Mouse (Mus musculus): Measurements from ENCODE around the gene Cldn14. TPM values are rescaled to one million over a fixed set of nuclear protein-coding genes. Genes with fewer than 3 reads are reported as not detected.

The Cldn14 gene
- total RNA-seq, 1 experiment = 0.36 TPM

- 0 out of 4 replicates have a peak, but pooled peaks cover 3 to 4% of the 10 kb centered on the region in 2 experiments for H3K4me1 ChIP-seq (ENCODE audit: control insufficient read depth in 2 of 2, insufficient read depth in 2 of 2, low read length in 2 of 2, poor library complexity in 1 of 2)
- no peak overlapping the region for H3K4me3 ChIP-seq (ENCODE audit: insufficient read depth in 1 of 2, low read depth in 1 of 2, low read length in 2 of 2, poor library complexity in 1 of 2, severe bottlenecking in 1 of 2)
- no peak for DNase-seq (ENCODE audit: low read depth, low spot score)
Observed at GRCm38 (mm10) chr16:93935009-93935408, 73.6 kb downstream of the Cldn14 start.

DNA sequence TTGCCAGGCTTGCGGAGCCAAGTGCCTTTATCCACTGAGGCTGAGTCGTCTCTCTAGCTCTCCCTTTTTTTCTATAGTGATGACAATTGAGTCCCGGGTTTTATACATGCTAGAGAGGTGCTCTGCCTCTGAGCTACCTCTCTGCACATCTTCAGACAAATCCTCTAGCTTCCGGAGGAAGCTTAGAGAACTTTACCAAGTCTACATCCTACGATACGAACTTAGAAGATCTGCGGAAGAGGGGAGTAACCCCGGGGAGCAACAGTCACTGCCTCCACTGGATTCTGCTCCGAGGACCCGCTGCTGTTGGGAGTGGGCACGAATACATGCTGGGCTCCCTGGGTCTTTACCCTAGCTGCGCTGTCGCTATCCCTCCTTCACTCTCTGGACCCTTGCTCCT lies 74.0 kb downstream of the Cldn14 start:
- Histone ChIP-seq H3K9ac (ENCODE audit: insufficient read depth, low read depth, low read length, poor library complexity, severe bottlenecking) (no peak overlapping the region), H3K27ac (ENCODE audit: insufficient read depth, low read depth, low read length, poor library complexity, severe bottlenecking) (no peak overlapping the region), H3K4me3 (ENCODE audit: insufficient read depth in 1 of 2, low read depth in 1 of 2, low read length in 2 of 2, poor library complexity in 1 of 2, severe bottlenecking in 1 of 2) (no peak overlapping the region), H3K9me3 (ENCODE audit: control insufficient read depth, insufficient read depth, low read depth, low read length) (no peaks in the 10 kb centered on the region), H3K4me1 (ENCODE audit: control insufficient read depth in 2 of 2, insufficient read depth in 2 of 2, low read length in 2 of 2, poor library complexity in 1 of 2) (0 out of 4 replicates have a peak, but pooled peaks cover 3 to 4% of the 10 kb centered on the region in 2 experiments), H3K36me3 (ENCODE audit: control insufficient read depth, insufficient read depth, low read length, poor library complexity, severe bottlenecking) (no peaks in the 10 kb centered on the region)
- no peak for DNase-seq (ENCODE audit: low read depth, low spot score)
- TF ChIP-seq ZC3H11A (IDR thresholded peaks at IDR 0.05; ENCODE audit: borderline replicate concordance, low read depth, low read length) (no peak), HCFC1 (IDR thresholded peaks at IDR 0.05; ENCODE audit: borderline replicate concordance, insufficient read depth, low read length) (no peak), ZNF384 (IDR thresholded peaks at IDR 0.05; ENCODE audit: low read depth, low read length) (no peak), MAFK (IDR thresholded peaks at IDR 0.05; ENCODE audit: insufficient read depth, low read depth, low read length) (no peak), CHD2 (IDR thresholded peaks at IDR 0.05; ENCODE audit: low read depth, low read length) (no peak)
- in situ Hi-C loops (cut with MboI; ENCODE audit: low sequenced_read_pairs in 2 of 2, unreplicated experiment in 2 of 2) = no loop called here

More at GRCm38 (mm10) chr16:93935009-93935408, 73.6 kb downstream of the Cldn14 start:
- Histone ChIP-seq H3K9me3 (ENCODE audit: control insufficient read depth, insufficient read depth, low read depth, low read length) (no peaks in the 10 kb centered on the region), H3K27ac (ENCODE audit: insufficient read depth, low read depth, low read length, poor library complexity, severe bottlenecking) (no peak overlapping the region), H3K36me3 (ENCODE audit: control insufficient read depth, insufficient read depth, low read length, poor library complexity, severe bottlenecking) (no peaks in the 10 kb centered on the region), H3K9ac (ENCODE audit: insufficient read depth, low read depth, low read length, poor library complexity, severe bottlenecking) (no peak overlapping the region)
- TF ChIP-seq MAFK (IDR thresholded peaks at IDR 0.05; ENCODE audit: insufficient read depth, low read depth, low read length) (no peak), CHD2 (IDR thresholded peaks at IDR 0.05; ENCODE audit: low read depth, low read length) (no peak), HCFC1 (IDR thresholded peaks at IDR 0.05; ENCODE audit: borderline replicate concordance, insufficient read depth, low read length) (no peak), ZNF384 (IDR thresholded peaks at IDR 0.05; ENCODE audit: low read depth, low read length) (peak; percentile 90), ZC3H11A (IDR thresholded peaks at IDR 0.05; ENCODE audit: borderline replicate concordance, low read depth, low read length) (no peak)
- in situ Hi-C loops (cut with MboI; ENCODE audit: low sequenced_read_pairs in 2 of 2, unreplicated experiment in 2 of 2) = no loop called here

DNA sequence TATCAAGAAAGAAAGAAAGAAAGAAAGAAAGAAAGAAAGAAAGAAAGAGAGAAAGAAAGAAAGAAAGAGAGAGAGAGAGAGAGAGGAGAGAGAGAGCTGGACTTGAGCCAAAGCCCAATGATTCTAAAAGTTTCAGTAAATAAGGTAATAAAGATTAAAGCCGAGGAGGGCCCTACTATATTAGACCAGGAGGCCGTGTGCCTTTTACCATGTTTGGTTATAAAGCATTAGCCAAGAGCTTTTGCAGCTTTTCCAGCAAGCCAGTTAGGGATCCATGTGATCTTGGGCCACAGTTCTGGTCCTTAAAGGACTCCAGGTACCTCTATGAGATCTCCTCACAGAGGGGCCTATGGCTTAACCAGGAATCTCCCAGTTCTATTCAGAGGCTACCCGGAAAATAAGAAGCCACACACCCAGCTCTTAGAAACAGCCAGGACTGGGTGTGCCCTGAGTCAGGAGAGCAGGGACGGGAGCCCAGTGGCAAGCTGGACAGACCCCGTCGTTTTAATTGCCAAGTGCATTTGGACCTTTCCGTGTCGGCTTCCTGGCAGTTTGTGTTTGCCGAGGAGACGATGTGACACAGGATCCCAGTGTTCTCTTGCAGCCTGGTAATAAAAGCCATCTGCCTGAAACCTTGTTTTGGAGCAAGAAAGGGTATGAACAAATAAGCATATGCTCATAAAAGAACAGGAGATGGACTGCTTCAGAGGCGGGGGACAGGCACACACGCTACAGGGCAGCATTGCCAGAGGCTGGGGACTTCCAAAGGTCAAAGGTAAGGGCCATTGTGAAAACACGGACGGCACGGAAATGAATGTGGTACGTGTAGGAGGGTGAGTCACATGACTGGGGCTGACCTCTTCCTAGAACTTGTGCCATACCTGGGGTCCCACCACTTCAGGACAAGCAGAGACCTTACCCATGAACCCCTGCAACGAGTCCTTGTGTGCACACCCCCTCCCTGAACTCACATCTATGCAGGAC lies 76.2 kb downstream of the Cldn14 start:
- no peak for DNase-seq (ENCODE audit: low read depth, low spot score)
- no peak overlapping the region for H3K27ac ChIP-seq (ENCODE audit: insufficient read depth, low read depth, low read length, poor library complexity, severe bottlenecking)
- H3K4me3 ChIP-seq (ENCODE audit: insufficient read depth in 1 of 2, low read depth in 1 of 2, low read length in 2 of 2, poor library complexity in 1 of 2, severe bottlenecking in 1 of 2) = no peak overlapping the region
- TF ChIP-seq CHD2 (IDR thresholded peaks at IDR 0.05; ENCODE audit: low read depth, low read length) = no peak
- TF ChIP-seq HCFC1 (IDR thresholded peaks at IDR 0.05; ENCODE audit: borderline replicate concordance, insufficient read depth, low read length) = no peak
- no peak for TF ChIP-seq MAFK (IDR thresholded peaks at IDR 0.05; ENCODE audit: insufficient read depth, low read depth, low read length)
- TF ChIP-seq ZC3H11A (IDR thresholded peaks at IDR 0.05; ENCODE audit: borderline replicate concordance, low read depth, low read length) = no peak
- TF ChIP-seq ZNF384 (IDR thresholded peaks at IDR 0.05; ENCODE audit: low read depth, low read length) = no peak
- no peaks in the 10 kb centered on the region for H3K36me3 ChIP-seq (ENCODE audit: control insufficient read depth, insufficient read depth, low read length, poor library complexity, severe bottlenecking)
- in situ Hi-C loops (cut with MboI; ENCODE audit: low sequenced_read_pairs in 2 of 2, unreplicated experiment in 2 of 2) = no loop called here
- 0 out of 4 replicates have a peak, but pooled peaks cover 2 to 3% of the 10 kb centered on the region in 2 experiments for H3K4me1 ChIP-seq (ENCODE audit: control insufficient read depth in 2 of 2, insufficient read depth in 2 of 2, low read length in 2 of 2, poor library complexity in 1 of 2)
- no peaks in the 10 kb centered on the region for H3K9me3 ChIP-seq (ENCODE audit: control insufficient read depth, insufficient read depth, low read depth, low read length)
- H3K9ac ChIP-seq (ENCODE audit: insufficient read depth, low read depth, low read length, poor library complexity, severe bottlenecking) = no peak overlapping the region

DNA sequence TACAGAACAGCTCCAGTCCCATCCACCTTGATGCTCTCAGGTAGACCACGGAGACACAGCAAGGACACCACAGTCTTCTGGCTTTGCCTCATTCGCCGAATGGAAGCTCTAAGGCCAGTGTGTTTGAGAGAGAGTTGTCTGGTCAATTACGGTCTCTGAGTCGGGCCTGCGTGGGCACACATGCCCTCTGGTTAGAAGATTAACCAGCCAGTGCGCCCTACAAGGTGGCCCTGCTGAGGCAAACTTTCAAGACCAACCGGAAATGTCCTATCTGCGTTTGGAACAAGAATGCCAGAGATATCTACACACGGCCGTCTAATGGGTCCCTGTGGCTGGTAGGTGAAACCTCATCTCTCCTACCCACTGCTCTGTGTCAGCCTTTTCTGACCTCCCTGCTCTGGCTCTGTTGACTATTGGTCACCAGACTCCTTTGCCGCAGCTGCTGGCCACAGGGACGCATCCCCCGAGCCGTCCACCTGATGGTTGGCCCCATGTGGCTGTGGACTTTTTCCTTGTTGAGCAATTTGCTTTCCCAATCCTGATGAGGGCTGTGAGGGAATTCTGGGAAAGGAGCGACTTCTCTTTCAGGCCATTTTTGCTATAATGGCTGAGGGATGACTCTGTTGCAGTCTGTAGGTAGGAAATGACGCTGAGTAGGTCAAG lies 79.1 kb downstream of the Cldn14 start:
- Histone ChIP-seq H3K9me3 (ENCODE audit: control insufficient read depth, insufficient read depth, low read depth, low read length) (no peaks in the 10 kb centered on the region), H3K4me3 (ENCODE audit: insufficient read depth in 1 of 2, low read depth in 1 of 2, low read length in 2 of 2, poor library complexity in 1 of 2, severe bottlenecking in 1 of 2) (no peak overlapping the region), H3K36me3 (ENCODE audit: control insufficient read depth, insufficient read depth, low read length, poor library complexity, severe bottlenecking) (no peaks in the 10 kb centered on the region), H3K4me1 (ENCODE audit: control insufficient read depth in 2 of 2, insufficient read depth in 2 of 2, low read length in 2 of 2, poor library complexity in 1 of 2) (peaks cover 2 to 8% of the 10 kb centered on the region in 2 experiments; a peak in 1 of 4 replicates), H3K27ac (ENCODE audit: insufficient read depth, low read depth, low read length, poor library complexity, severe bottlenecking) (no peak overlapping the region), H3K9ac (ENCODE audit: insufficient read depth, low read depth, low read length, poor library complexity, severe bottlenecking) (no peak overlapping the region)
- TF ChIP-seq CHD2 (IDR thresholded peaks at IDR 0.05; ENCODE audit: low read depth, low read length) (no peak), ZC3H11A (IDR thresholded peaks at IDR 0.05; ENCODE audit: borderline replicate concordance, low read depth, low read length) (no peak), MAFK (IDR thresholded peaks at IDR 0.05; ENCODE audit: insufficient read depth, low read depth, low read length) (no peak), ZNF384 (IDR thresholded peaks at IDR 0.05; ENCODE audit: low read depth, low read length) (no peak), HCFC1 (IDR thresholded peaks at IDR 0.05; ENCODE audit: borderline replicate concordance, insufficient read depth, low read length) (no peak)
- no peak for DNase-seq (ENCODE audit: low read depth, low spot score)
- in situ Hi-C loops (cut with MboI; ENCODE audit: low sequenced_read_pairs in 2 of 2, unreplicated experiment in 2 of 2) = no loop called here

Measured in ES-E14 (cell line).